Mouse (Mus musculus): ENCODE measurements around the gene Eif2b5. TPM values are rescaled to one million over a fixed set of nuclear protein-coding genes. Genes with fewer than 3 reads are reported as not detected.

The Eif2b5 gene
- polyA plus RNA-seq, 1 experiment from 2014 or later = 69.6 TPM

DNA sequence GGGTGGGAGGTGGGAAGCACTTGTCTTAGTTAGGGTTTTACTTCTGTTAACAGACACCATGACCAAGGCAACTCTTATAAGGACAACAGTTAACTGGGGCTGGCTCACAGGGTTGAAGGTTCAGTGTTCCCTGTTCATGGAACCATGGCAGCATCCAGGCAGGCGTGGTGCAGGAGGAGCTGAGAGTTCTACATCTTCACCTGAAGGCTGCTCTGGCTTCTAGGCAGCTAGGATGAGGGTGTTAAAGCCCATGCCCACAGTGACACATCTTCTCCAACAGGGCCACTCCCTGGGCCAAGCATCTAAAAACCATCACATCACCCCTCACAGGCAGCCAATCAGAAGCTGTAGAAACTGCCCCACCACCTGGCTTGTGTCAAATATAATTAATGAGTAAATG lies 26.9 kb upstream of the Eif2b5 start:
- ATAC-seq (ENCODE audit: insufficient number of reproducible peaks, insufficient read depth, low FRiP score, low read depth) = no peak
- Histone ChIP-seq H3K27me3 (ENCODE audit: control insufficient read depth, insufficient read depth, low read length) (no peaks in the 10 kb centered on the region), H3K4me3 (ENCODE audit: control insufficient read depth in 1 of 2, insufficient read depth in 1 of 2, low read depth in 1 of 2, low read length in 2 of 2) (no peak overlapping the region), H3K9ac (ENCODE audit: low read length) (no peak overlapping the region), H3K4me2 (ENCODE audit: low read length) (no peak overlapping the region), H3K27ac (replicated peaks in 1 of 2; ENCODE audit: control insufficient read depth in 1 of 2, insufficient read depth in 1 of 2, low read depth in 2 of 2, low read length in 2 of 2) (no peak overlapping the region), H3K9me3 (ENCODE audit: control insufficient read depth, low read length) (no peaks in the 10 kb centered on the region), H3K4me1 (ENCODE audit: control insufficient read depth in 2 of 2, insufficient read depth in 2 of 2, low read length in 2 of 2) (peaks cover 0 to 5% of the 10 kb centered on the region in 2 experiments; a peak in 2 of 4 replicates), H3K36me3 (ENCODE audit: control insufficient read depth, insufficient read depth, low read length) (no peaks in the 10 kb centered on the region)
- WGBS = 77% methylated on average over 1 of the region's 1 CpGs

DNA sequence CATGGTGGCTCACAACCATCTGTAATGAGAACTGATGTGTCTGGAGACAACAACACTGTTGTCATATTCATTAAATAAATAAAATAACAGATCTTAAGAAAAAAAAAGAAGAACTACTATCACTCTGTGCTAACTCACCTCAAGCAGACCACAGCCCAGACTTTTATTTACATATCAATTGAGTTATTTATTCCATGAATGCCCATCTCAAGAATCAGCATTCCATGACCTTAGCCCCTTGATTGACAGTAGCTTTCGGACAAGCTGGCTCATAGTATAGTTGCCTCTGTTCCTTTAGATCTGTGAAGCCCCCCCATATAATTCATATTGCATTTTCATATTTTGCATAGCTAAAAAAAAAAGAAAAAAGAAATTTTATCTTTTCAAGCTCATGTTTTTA lies 24.9 kb upstream of the Eif2b5 start:
- WGBS = 87% methylated on average over 1 of the region's 1 CpGs
- no peak for ATAC-seq (ENCODE audit: insufficient number of reproducible peaks, insufficient read depth, low FRiP score, low read depth)
- Histone ChIP-seq H3K27ac (replicated peaks in 1 of 2; ENCODE audit: control insufficient read depth in 1 of 2, insufficient read depth in 1 of 2, low read depth in 2 of 2, low read length in 2 of 2) (no peak overlapping the region), H3K4me3 (ENCODE audit: control insufficient read depth in 1 of 2, insufficient read depth in 1 of 2, low read depth in 1 of 2, low read length in 2 of 2) (no peak overlapping the region), H3K9me3 (ENCODE audit: control insufficient read depth, low read length) (no peaks in the 10 kb centered on the region), H3K27me3 (ENCODE audit: control insufficient read depth, insufficient read depth, low read length) (no peaks in the 10 kb centered on the region), H3K9ac (ENCODE audit: low read length) (no peak overlapping the region), H3K4me1 (ENCODE audit: control insufficient read depth in 2 of 2, insufficient read depth in 2 of 2, low read length in 2 of 2) (peaks cover 9 to 15% of the 10 kb centered on the region in 2 experiments), H3K4me2 (ENCODE audit: low read length) (no peak overlapping the region), H3K36me3 (ENCODE audit: control insufficient read depth, insufficient read depth, low read length) (no peaks in the 10 kb centered on the region)

DNA sequence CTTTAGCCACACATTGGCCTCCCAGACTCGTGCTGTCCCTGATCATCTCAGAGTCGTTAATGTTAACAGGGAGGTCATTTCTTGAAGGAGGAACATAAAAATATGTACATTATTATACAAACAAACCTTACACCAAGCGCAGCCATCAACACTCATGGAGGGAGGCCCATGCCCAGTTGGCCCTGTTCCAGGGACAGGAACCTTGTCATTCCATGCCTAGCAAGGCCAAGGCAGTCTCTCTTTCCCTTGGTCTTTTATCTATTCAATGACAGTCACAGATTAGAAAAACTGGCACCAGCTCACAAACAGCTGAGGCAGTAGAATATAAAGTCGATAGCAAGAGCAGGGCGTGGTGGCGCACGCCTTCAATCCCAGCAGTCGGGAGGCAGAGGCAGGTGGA lies 24.4 kb upstream of the Eif2b5 start:
- Histone ChIP-seq H3K4me2 (ENCODE audit: low read length) (no peak overlapping the region), H3K9ac (ENCODE audit: low read length) (no peak overlapping the region), H3K9me3 (ENCODE audit: control insufficient read depth, low read length) (no peaks in the 10 kb centered on the region), H3K27ac (replicated peaks in 1 of 2; ENCODE audit: control insufficient read depth in 1 of 2, insufficient read depth in 1 of 2, low read depth in 2 of 2, low read length in 2 of 2) (no peak overlapping the region), H3K4me3 (ENCODE audit: control insufficient read depth in 1 of 2, insufficient read depth in 1 of 2, low read depth in 1 of 2, low read length in 2 of 2) (no peak overlapping the region), H3K27me3 (ENCODE audit: control insufficient read depth, insufficient read depth, low read length) (no peaks in the 10 kb centered on the region), H3K36me3 (ENCODE audit: control insufficient read depth, insufficient read depth, low read length) (no peaks in the 10 kb centered on the region), H3K4me1 (ENCODE audit: control insufficient read depth in 2 of 2, insufficient read depth in 2 of 2, low read length in 2 of 2) (peaks cover 9 to 15% of the 10 kb centered on the region in 2 experiments)
- no peak for ATAC-seq (ENCODE audit: insufficient number of reproducible peaks, insufficient read depth, low FRiP score, low read depth)
- WGBS = 77% methylated on average over 8 of the region's 8 CpGs

DNA sequence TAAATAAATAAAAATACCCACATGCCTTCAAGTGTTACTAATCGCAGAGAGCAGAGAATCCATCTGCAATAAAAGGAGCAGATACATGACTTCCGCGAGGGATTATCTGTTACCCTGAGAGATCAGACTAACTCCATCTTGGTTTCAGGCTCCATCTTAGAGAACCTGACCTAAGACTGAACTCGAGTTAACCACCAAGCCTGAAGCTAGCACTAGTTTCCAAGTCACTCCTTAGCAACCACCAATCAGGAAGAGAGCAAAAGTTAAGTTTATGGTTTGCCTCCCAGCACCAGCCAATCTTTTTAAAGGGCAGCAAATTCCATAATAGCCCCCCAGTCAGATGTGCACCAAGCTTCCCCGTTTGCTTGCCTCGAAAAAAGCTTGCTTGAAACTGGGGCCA lies 23.8 kb upstream of the Eif2b5 start:
- Histone ChIP-seq H3K9me3 (ENCODE audit: control insufficient read depth, low read length) (no peaks in the 10 kb centered on the region), H3K9ac (ENCODE audit: low read length) (no peak overlapping the region), H3K27ac (replicated peaks in 1 of 2; ENCODE audit: control insufficient read depth in 1 of 2, insufficient read depth in 1 of 2, low read depth in 2 of 2, low read length in 2 of 2) (no peak overlapping the region), H3K36me3 (ENCODE audit: control insufficient read depth, insufficient read depth, low read length) (no peaks in the 10 kb centered on the region), H3K4me3 (ENCODE audit: control insufficient read depth in 1 of 2, insufficient read depth in 1 of 2, low read depth in 1 of 2, low read length in 2 of 2) (no peak overlapping the region), H3K4me1 (ENCODE audit: control insufficient read depth in 2 of 2, insufficient read depth in 2 of 2, low read length in 2 of 2) (peaks cover 9 to 15% of the 10 kb centered on the region in 2 experiments), H3K27me3 (ENCODE audit: control insufficient read depth, insufficient read depth, low read length) (no peaks in the 10 kb centered on the region), H3K4me2 (ENCODE audit: low read length) (no peak overlapping the region)
- no peak for ATAC-seq (ENCODE audit: insufficient number of reproducible peaks, insufficient read depth, low FRiP score, low read depth)
- WGBS = 92% methylated on average over 6 of the region's 6 CpGs

DNA sequence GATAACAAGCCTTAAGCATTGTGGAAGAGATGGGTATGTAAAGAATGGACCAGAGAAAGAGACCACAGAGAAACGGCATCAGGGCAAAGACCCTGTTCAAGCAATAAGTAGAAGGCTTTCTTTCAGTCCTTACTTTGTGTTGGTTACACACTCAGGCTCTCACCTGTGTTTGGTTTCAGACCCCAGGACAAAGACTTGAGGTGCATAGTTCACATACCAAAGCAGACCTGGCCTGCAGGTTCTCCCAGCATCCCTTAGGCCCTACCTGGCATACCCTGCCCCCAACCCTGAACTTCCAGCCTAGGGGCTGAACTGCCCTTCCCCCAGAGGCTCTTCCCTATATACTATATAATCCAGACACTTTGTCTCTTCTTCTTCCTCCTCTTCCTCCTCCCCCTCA lies 23.3 kb upstream of the Eif2b5 start:
- Histone ChIP-seq H3K4me2 (ENCODE audit: low read length) (no peak overlapping the region), H3K36me3 (ENCODE audit: control insufficient read depth, insufficient read depth, low read length) (no peaks in the 10 kb centered on the region), H3K9ac (ENCODE audit: low read length) (no peak overlapping the region), H3K9me3 (ENCODE audit: control insufficient read depth, low read length) (no peaks in the 10 kb centered on the region), H3K27ac (replicated peaks in 1 of 2; ENCODE audit: control insufficient read depth in 1 of 2, insufficient read depth in 1 of 2, low read depth in 2 of 2, low read length in 2 of 2) (no peak overlapping the region), H3K4me3 (ENCODE audit: control insufficient read depth in 1 of 2, insufficient read depth in 1 of 2, low read depth in 1 of 2, low read length in 2 of 2) (no peak overlapping the region), H3K27me3 (ENCODE audit: control insufficient read depth, insufficient read depth, low read length) (no peaks in the 10 kb centered on the region), H3K4me1 (ENCODE audit: control insufficient read depth in 2 of 2, insufficient read depth in 2 of 2, low read length in 2 of 2) (peaks cover 9 to 15% of the 10 kb centered on the region in 2 experiments)
- ATAC-seq (ENCODE audit: insufficient number of reproducible peaks, insufficient read depth, low FRiP score, low read depth) = no peak
- WGBS = 88% methylated on average over 1 of the region's 1 CpGs

DNA sequence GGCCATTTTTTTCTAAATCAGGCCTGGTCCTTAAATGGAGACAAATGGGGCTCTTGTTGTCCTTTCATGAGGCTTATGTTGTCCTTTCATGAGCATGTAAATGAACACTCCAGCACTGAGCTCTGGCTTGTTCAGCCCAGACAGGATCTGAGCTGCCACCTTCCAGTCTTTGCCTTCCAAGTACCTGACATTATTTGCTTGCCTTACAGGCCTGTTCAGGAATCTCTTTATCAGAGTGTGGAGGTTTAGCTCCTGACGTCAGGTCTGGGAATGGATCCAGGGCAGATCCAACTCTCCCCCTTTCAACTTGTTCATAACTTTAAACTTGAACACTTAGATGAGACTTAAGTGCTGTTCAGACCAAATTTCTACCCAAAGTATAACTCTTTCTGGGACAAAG lies 21.8 kb upstream of the Eif2b5 start:
- H3K9me3 ChIP-seq (ENCODE audit: control insufficient read depth, low read length) = no peaks in the 10 kb centered on the region
- H3K9ac ChIP-seq (ENCODE audit: low read length) = peak overlapping the region; percentile 13; the same call in 1 of the 2 replicates
- peaks cover 9 to 15% of the 10 kb centered on the region in 2 experiments for H3K4me1 ChIP-seq (ENCODE audit: control insufficient read depth in 2 of 2, insufficient read depth in 2 of 2, low read length in 2 of 2)
- no peaks in the 10 kb centered on the region for H3K36me3 ChIP-seq (ENCODE audit: control insufficient read depth, insufficient read depth, low read length)
- peak overlapping the region; percentile 16; the same call in 1 of the 2 replicates for H3K4me2 ChIP-seq (ENCODE audit: low read length)
- 9% methylated on average over 1 of the region's 1 CpGs for WGBS
- H3K27ac ChIP-seq (replicated peaks in 1 of 2; ENCODE audit: control insufficient read depth in 1 of 2, insufficient read depth in 1 of 2, low read depth in 2 of 2, low read length in 2 of 2) = peak overlapping the region; percentile 89 to 96
- ATAC-seq (ENCODE audit: insufficient number of reproducible peaks, insufficient read depth, low FRiP score, low read depth) = peak; percentile 89
- H3K4me3 ChIP-seq (ENCODE audit: control insufficient read depth in 1 of 2, insufficient read depth in 1 of 2, low read depth in 1 of 2, low read length in 2 of 2) = no peak overlapping the region
- H3K27me3 ChIP-seq (ENCODE audit: control insufficient read depth, insufficient read depth, low read length) = no peaks in the 10 kb centered on the region

DNA sequence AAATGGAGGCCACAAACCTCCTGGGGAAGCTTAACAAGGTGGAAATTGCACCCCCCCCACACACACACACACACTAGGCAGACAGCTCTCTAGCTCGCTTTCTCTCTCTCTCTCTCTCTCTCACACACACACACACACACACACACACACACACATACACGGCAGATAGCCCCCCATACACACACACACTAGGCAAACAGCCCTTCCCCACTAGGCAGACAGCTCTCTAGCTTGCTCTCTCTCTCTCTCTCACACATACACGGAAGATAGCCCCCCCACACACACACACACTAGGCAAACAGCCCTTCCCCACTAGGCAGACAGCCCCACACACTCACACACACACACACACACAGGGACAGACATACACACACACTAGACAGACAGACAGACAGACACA lies 21.3 kb upstream of the Eif2b5 start:
- Histone ChIP-seq H3K27ac (replicated peaks in 1 of 2; ENCODE audit: control insufficient read depth in 1 of 2, insufficient read depth in 1 of 2, low read depth in 2 of 2, low read length in 2 of 2) (peak overlapping the region; percentile 89 to 96), H3K4me3 (ENCODE audit: control insufficient read depth in 1 of 2, insufficient read depth in 1 of 2, low read depth in 1 of 2, low read length in 2 of 2) (no peak overlapping the region), H3K9me3 (ENCODE audit: control insufficient read depth, low read length) (no peaks in the 10 kb centered on the region), H3K36me3 (ENCODE audit: control insufficient read depth, insufficient read depth, low read length) (no peaks in the 10 kb centered on the region), H3K9ac (ENCODE audit: low read length) (peak overlapping the region; percentile 13; the same call in 1 of the 2 replicates), H3K4me1 (ENCODE audit: control insufficient read depth in 2 of 2, insufficient read depth in 2 of 2, low read length in 2 of 2) (peaks cover 9 to 15% of the 10 kb centered on the region in 2 experiments), H3K4me2 (ENCODE audit: low read length) (peak overlapping the region; percentile 16; the same call in 1 of the 2 replicates), H3K27me3 (ENCODE audit: control insufficient read depth, insufficient read depth, low read length) (no peaks in the 10 kb centered on the region)
- peak; percentile 73 for ATAC-seq (ENCODE audit: insufficient number of reproducible peaks, insufficient read depth, low FRiP score, low read depth)
- WGBS = 6% methylated on average over 3 of the region's 3 CpGs

DNA sequence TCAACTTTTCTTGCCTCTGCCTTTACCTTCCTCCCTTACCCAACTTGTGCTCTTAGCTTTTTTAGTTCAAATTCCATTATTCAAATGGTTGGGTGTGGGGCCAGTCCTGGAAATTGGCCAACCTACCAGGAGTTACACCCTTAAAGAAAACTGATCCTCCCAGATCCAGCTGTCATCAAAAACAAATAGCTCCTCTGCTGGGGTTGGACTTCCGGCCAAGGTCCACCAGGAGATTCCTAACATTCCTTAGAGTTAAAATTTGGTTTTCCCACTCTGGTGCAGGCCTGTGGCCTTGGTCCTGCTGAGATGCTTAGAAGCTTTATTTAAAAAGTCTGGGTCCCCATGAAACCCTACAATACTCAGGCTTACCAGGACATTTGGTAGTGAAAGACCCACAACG lies 20.1 kb upstream of the Eif2b5 start:
- Histone ChIP-seq H3K9me3 (ENCODE audit: control insufficient read depth, low read length) (no peaks in the 10 kb centered on the region), H3K27me3 (ENCODE audit: control insufficient read depth, insufficient read depth, low read length) (no peaks in the 10 kb centered on the region), H3K4me3 (ENCODE audit: control insufficient read depth in 1 of 2, insufficient read depth in 1 of 2, low read depth in 1 of 2, low read length in 2 of 2) (no peak overlapping the region), H3K36me3 (ENCODE audit: control insufficient read depth, insufficient read depth, low read length) (no peaks in the 10 kb centered on the region), H3K9ac (ENCODE audit: low read length) (no peak overlapping the region), H3K4me2 (ENCODE audit: low read length) (no peak overlapping the region), H3K4me1 (ENCODE audit: control insufficient read depth in 2 of 2, insufficient read depth in 2 of 2, low read length in 2 of 2) (peaks cover 9 to 15% of the 10 kb centered on the region in 2 experiments), H3K27ac (replicated peaks in 1 of 2; ENCODE audit: control insufficient read depth in 1 of 2, insufficient read depth in 1 of 2, low read depth in 2 of 2, low read length in 2 of 2) (peak overlapping the region in 1 of 2 experiments; percentile 89; a peak in 1 of 4 replicates)
- ATAC-seq (ENCODE audit: insufficient number of reproducible peaks, insufficient read depth, low FRiP score, low read depth) = no peak
- WGBS = 60% methylated on average over 2 of the region's 2 CpGs

All from heart, embryonic 14.5 days (tissue).